Mouse (Mus musculus) lung, embryonic 14.5 days (tissue): ENCODE results near the gene Pkn2. TPM values are rescaled to one million over a fixed set of nuclear protein-coding genes. Genes with fewer than 3 reads are reported as not detected.

Experiments used
- ATAC-seq: fragments of 200-750 bp; cut with Nextera tagmentation; 2 replicates; pipeline ENCODE4 v1.8.0; 2017; ENCODE audit warnings: mild to moderate bottlenecking, moderate TSS enrichment, moderate library complexity; ENCODE audit not compliant: insufficient read depth
- DNase-seq: peaks from one replicate; pipeline ENCODE4 v3.0.0-alpha.2; 2015
- H3K27ac ChIP-seq: fragments of 300-500 bp; sonication (generic); 2 replicates; pipeline ENCODE4 v1.5.1; 2014; ENCODE audit warnings: low read depth, mild to moderate bottlenecking, moderate library complexity
- H3K27me3 ChIP-seq: fragments of 300-500 bp; sonication (generic); 2 replicates; pipeline ENCODE4 v1.6.1; 2014; ENCODE audit warnings: low read length, control low read depth; ENCODE audit not compliant: insufficient read depth
- H3K36me3 ChIP-seq: fragments of 300-500 bp; sonication (generic); 2 replicates; pipeline ENCODE4 v1.6.1; 2014; ENCODE audit warnings: control low read depth; ENCODE audit not compliant: insufficient read depth
- H3K4me1 ChIP-seq: fragments of 300-500 bp; sonication (generic); 2 replicates; pipeline ENCODE4 v1.6.1; 2014; ENCODE audit warnings: antibody characterized with exemption, control low read depth; ENCODE audit not compliant: insufficient read depth
- H3K4me2 ChIP-seq: fragments of 300-500 bp; sonication (generic); 2 replicates; pipeline ENCODE4 v1.6.1; 2014; ENCODE audit warnings: mild to moderate bottlenecking
- H3K4me3 ChIP-seq: fragments of 300-500 bp; sonication (generic); 2 replicates; pipeline ENCODE4 v1.5.1; 2014; ENCODE audit warnings: low read depth, low read length
- H3K9ac ChIP-seq: fragments of 300-500 bp; sonication (generic); 2 replicates; pipeline ENCODE4 v1.6.1; 2014
- H3K9me3 ChIP-seq: fragments of 300-500 bp; sonication (generic); 2 replicates; pipeline ENCODE4 v1.6.1; 2016; ENCODE audit warnings: low read depth, low read length, control low read depth
- CTCF ChIP-seq: IDR thresholded peaks from 2 replicates; pipeline ENCODE4 v1.5.1; 2016; ENCODE audit warnings: antibody characterized with exemption, low read depth
- WGBS: fragments of 180-500 bp; shearing (Covaris S2); extraction: QIAGEN DNeasy Blood & Tissue Kit; methylation state at CpG from one replicate; pipeline ENCODE4 v1.1.7; 2014; 5-methylcytosine and 5-hydroxymethylcytosine counted together
- polyA plus RNA-seq: library from polyadenylated mRNA; unstranded; fragments of >200 nt; fragmentation: Nextera tagmentation; extraction: Ambion mirVana; gene quantifications from 2 replicates; pipeline ENCODE4 v1.2.1, GENCODE M21; 2014

Gene Pkn2
- polyA plus RNA-seq, 1 experiment from 2014 or later: 56.8 TPM

- Histone ChIP-seq H3K9me3 (no peaks in the 10 kb centered on the region), H3K27me3 (no peaks in the 10 kb centered on the region), H3K36me3 (peaks cover 20% of the 10 kb centered on the region; the same call in 1 of the 2 replicates), H3K4me1 (no peaks in the 10 kb centered on the region), H3K9ac (no peak overlapping the region), H3K4me3 (no peak overlapping the region), H3K27ac (no peak overlapping the region), H3K4me2 (no peak overlapping the region)
- ATAC-seq (no peak), DNase-seq (no peak)
- no peak for TF ChIP-seq CTCF
- WGBS: 82% methylated on average over 4 of the region's 4 CpGs
Measured at GRCm38 (mm10) chr3:142834761-142835160, 47.0 kb downstream of the Pkn2 start.

- Histone ChIP-seq H3K9ac (no peak overlapping the region), H3K27me3 (no peaks in the 10 kb centered on the region), H3K9me3 (no peaks in the 10 kb centered on the region), H3K36me3 (peaks cover 18% of the 10 kb centered on the region), H3K4me3 (no peak overlapping the region), H3K4me1 (no peaks in the 10 kb centered on the region), H3K27ac (no peak overlapping the region), H3K4me2 (no peak overlapping the region)
- no peak for TF ChIP-seq CTCF
- no peak for ATAC-seq
- no peak for DNase-seq
- 89% methylated on average over 4 of the region's 4 CpGs for WGBS
Measured at GRCm38 (mm10) chr3:142834024-142834423, 47.8 kb downstream of the Pkn2 start.

- WGBS: 91% methylated on average over 3 of the region's 3 CpGs
- no peaks in the 10 kb centered on the region for H3K9me3 ChIP-seq
Measured at GRCm38 (mm10) chr3:142832910-142833309, 48.9 kb downstream of the Pkn2 start.

GRCm38 (mm10) chr3:142826449-142827146 lies 55.2 kb downstream of the Pkn2 start:
- Histone ChIP-seq H3K27me3 (no peaks in the 10 kb centered on the region), H3K27ac (no peak overlapping the region), H3K4me1 (no peaks in the 10 kb centered on the region), H3K4me2 (no peak overlapping the region), H3K4me3 (no peak overlapping the region), H3K9ac (no peak overlapping the region), H3K36me3 (peaks cover 43% of the 10 kb centered on the region), H3K9me3 (no peaks in the 10 kb centered on the region)
- no peak for TF ChIP-seq CTCF
- DNase-seq (peak; percentile 46), ATAC-seq (peak; percentile 54; the same call in 1 of the 2 replicates)
- WGBS: 77% methylated on average over 4 of the region's 4 CpGs

More at GRCm38 (mm10) chr3:142832910-142833309, 48.9 kb downstream of the Pkn2 start:
- no peak overlapping the region for H3K9ac ChIP-seq
- no peak for ATAC-seq
- no peak for DNase-seq
- H3K4me2 ChIP-seq: no peak overlapping the region
- H3K4me1 ChIP-seq: no peaks in the 10 kb centered on the region
- no peak for TF ChIP-seq CTCF
- peaks cover 22% of the 10 kb centered on the region for H3K36me3 ChIP-seq
- H3K4me3 ChIP-seq: no peak overlapping the region
- H3K27me3 ChIP-seq: no peaks in the 10 kb centered on the region
- no peak overlapping the region for H3K27ac ChIP-seq

GRCm38 (mm10) chr3:142823606-142824005 lies 58.2 kb downstream of the Pkn2 start:
- DNase-seq (no peak), ATAC-seq (no peak)
- H3K9me3 ChIP-seq: no peaks in the 10 kb centered on the region
- no peak overlapping the region for H3K9ac ChIP-seq
- no peak for TF ChIP-seq CTCF
- no peaks in the 10 kb centered on the region for H3K27me3 ChIP-seq
- H3K4me2 ChIP-seq: no peak overlapping the region
- no peak overlapping the region for H3K4me3 ChIP-seq
- no peaks in the 10 kb centered on the region for H3K4me1 ChIP-seq
- 87% methylated on average over 1 of the region's 1 CpGs for WGBS
- H3K36me3 ChIP-seq: peaks cover 46% of the 10 kb centered on the region
- H3K27ac ChIP-seq: no peak overlapping the region

GRCm38 (mm10) chr3:142817506-142817905 lies 64.3 kb downstream of the Pkn2 start:
- peak; percentile 14 for DNase-seq
- ATAC-seq: no peak
- Histone ChIP-seq H3K9me3 (no peaks in the 10 kb centered on the region), H3K36me3 (peaks cover 25% of the 10 kb centered on the region), H3K4me1 (no peaks in the 10 kb centered on the region), H3K27me3 (no peaks in the 10 kb centered on the region), H3K27ac (no peak overlapping the region), H3K9ac (no peak overlapping the region), H3K4me2 (no peak overlapping the region), H3K4me3 (no peak overlapping the region)
- 81% methylated on average over 3 of the region's 3 CpGs for WGBS
- no peak for TF ChIP-seq CTCF

GRCm38 (mm10) chr3:142811582-142811981 lies 70.2 kb downstream of the Pkn2 start:
- Histone ChIP-seq H3K27me3 (no peaks in the 10 kb centered on the region), H3K27ac (no peak overlapping the region), H3K4me3 (no peak overlapping the region), H3K9ac (no peak overlapping the region), H3K9me3 (no peaks in the 10 kb centered on the region), H3K36me3 (peaks cover 43% of the 10 kb centered on the region), H3K4me2 (no peak overlapping the region), H3K4me1 (no peaks in the 10 kb centered on the region)
- no peak for DNase-seq
- no peak for TF ChIP-seq CTCF
- 88% methylated on average over 3 of the region's 3 CpGs for WGBS
- no peak for ATAC-seq
